Mouse (Mus musculus): Measurements from ENCODE around the gene Tpsb2.

- no peak for TF ChIP-seq GATA1 (IDR thresholded peaks at IDR 0.05; ENCODE audit: low read length)
- TF ChIP-seq TAL1 (IDR thresholded peaks at IDR 0.05; ENCODE audit: low read length) = no peak
Observed at GRCm38 (mm10) chr17:25410180-25410579, 44.1 kb downstream of the Tpsb2 start.

All from erythroblast, embryonic 14.5 days (primary cell).